Mouse (Mus musculus): ENCODE data around the gene Spata2l. TPM values are rescaled to one million over a fixed set of nuclear protein-coding genes. Genes with fewer than 3 reads are reported as not detected.
A peak's percentile ranks its signal among the peaks of the same experiment; 100 is the strongest.
"Not testable (repeated sequence)": the region's sequence is repeated elsewhere in the genome, so short reads cannot be mapped to it uniquely, and the experiment has no call there.

Spata2l gene
- polyA plus RNA-seq, 1 experiment from 2014 or later: 5.0 TPM

DNA sequence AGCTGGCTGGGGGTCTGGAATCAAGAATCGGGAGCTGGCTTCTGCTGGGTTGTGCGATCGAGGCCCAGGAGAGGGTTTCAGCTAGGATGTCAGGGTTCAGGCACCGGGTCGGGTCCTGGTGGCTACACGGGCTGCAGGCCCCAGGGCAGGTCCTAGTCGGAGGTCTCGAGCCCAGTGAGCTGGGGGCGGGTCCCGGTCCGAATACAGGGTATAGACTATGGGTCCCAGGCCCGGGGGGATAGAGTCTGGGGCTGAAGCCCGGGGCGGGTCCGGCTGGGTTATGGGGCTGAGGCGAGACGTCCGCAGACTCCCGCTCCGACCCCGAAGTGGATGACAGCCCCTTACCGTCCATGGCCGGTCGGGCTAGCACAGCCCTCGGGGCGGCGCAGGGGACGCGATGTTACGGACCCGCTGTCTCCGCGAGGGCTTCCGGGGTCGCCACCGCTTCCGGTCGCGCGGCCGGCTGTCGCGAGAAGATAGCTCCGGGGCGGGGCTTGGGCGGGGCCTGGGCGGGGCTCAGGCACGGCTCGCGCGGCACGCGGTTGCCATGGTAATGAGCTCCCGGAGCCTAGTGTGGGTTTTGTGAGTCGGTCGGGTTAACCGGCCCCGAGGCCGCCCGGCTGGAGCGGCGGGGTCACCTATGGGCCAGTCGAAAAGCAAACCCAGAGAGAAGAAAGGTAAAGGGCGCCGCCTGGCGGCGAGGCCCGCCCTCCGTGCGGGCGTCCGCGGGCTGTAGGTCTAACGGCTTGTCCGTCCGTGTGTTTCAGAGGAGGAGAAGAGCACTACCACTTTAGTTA is 23.5 kb downstream of the Spata2l start, which contains the start of the genes Chmp1a and Spata33:
Gene Chmp1a, minus strand, starts transcription at position 443 of the 797 bp plus-strand sequence.
Gene Spata33, plus strand, starts transcription at position 512 of the 797 bp plus-strand sequence.
- H3K4me1 ChIP-seq (replicated peaks; ENCODE audit: control insufficient read depth, insufficient read depth, low read length): no peaks in the 10 kb centered on the region; the same call in 1 of the 2 replicates
- H3K36me3 ChIP-seq (ENCODE audit: control insufficient read depth, insufficient read depth): peaks cover 28% of the 10 kb centered on the region
- no peaks in the 10 kb centered on the region for H3K27me3 ChIP-seq (replicated peaks; ENCODE audit: control insufficient read depth, insufficient read depth, low read length)
- peak within 1 kb of the TSS; percentile 84 for H3K4me3 ChIP-seq (ENCODE audit: low read depth, low read length)
- peak; percentile 87 for ATAC-seq
- peak within 1 kb of the TSS; percentile 84 for H3K9ac ChIP-seq (ENCODE audit: low read depth, low read length)
- peak; percentile 72 for TF ChIP-seq CTCF (IDR thresholded peaks at IDR 0.05; ENCODE audit: low read depth)
- H3K9me3 ChIP-seq (ENCODE audit: control insufficient read depth): no peaks in the 10 kb centered on the region
- peak within 1 kb of the TSS; percentile 78 for H3K27ac ChIP-seq (ENCODE audit: low read depth, low read length)
- under 1% methylated on average over 76 of the region's 76 CpGs for WGBS
- H3K4me2 ChIP-seq (replicated peaks; ENCODE audit: low read depth): peak within 1 kb of the TSS; percentile 85

DNA sequence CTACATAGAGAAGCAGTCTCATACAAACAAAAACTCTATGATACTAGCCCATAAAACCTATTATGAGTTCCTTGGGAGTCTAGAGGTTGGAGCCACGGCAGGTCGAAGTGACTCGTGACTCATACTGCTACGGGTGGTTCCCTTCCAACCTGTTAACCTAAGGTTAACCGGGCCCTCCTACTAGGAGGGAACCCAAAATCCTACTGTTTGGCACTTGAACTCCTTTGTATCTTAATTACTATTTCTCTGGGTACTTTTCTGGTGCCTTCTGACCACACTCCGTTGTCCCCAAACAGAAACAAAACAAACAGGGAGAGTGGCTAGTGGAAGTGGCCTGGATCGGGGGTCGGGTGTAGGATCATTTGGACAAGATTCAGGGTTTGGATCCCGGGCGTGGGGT is 24.2 kb downstream of the Spata2l start:
- WGBS: 20% methylated on average over 10 of the region's 10 CpGs
- TF ChIP-seq CTCF (IDR thresholded peaks at IDR 0.05; ENCODE audit: low read depth): no peak

DNA sequence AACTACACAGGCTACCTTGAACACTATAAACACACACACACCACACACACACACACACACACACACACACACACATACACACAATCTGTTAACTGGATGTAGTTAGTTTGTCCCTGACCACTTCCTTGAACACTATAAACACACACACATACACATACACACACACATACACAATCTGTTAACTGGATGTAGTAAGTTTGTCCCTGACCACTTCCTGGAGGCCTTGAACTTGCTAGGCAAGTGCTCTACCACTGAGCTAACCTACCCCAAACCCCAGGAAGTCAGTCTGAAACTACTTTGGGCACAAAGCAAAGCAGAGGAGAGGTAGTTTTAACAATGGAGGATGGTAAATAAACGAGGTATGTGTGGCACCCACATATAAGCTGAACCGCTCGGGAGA is 32.5 kb downstream of the Spata2l start:
- no peak for TF ChIP-seq CTCF (IDR thresholded peaks at IDR 0.05; ENCODE audit: low read depth)
- WGBS: 83% methylated on average over 3 of the region's 3 CpGs
- Histone ChIP-seq H3K9ac (ENCODE audit: low read depth, low read length) (no peak overlapping the region), H3K9me3 (ENCODE audit: control insufficient read depth) (no peaks in the 10 kb centered on the region), H3K4me3 (ENCODE audit: low read depth, low read length) (no peak overlapping the region), H3K36me3 (ENCODE audit: control insufficient read depth, insufficient read depth) (peaks cover 38% of the 10 kb centered on the region), H3K4me2 (replicated peaks; ENCODE audit: low read depth) (no peak overlapping the region), H3K27me3 (replicated peaks; ENCODE audit: control insufficient read depth, insufficient read depth, low read length) (no peaks in the 10 kb centered on the region), H3K27ac (ENCODE audit: low read depth, low read length) (no peak overlapping the region), H3K4me1 (replicated peaks; ENCODE audit: control insufficient read depth, insufficient read depth, low read length) (no peaks in the 10 kb centered on the region)
- no peak; the same call in 1 of the 2 replicates for ATAC-seq

More for the DNA sequence above, 24.2 kb downstream of the Spata2l start:
- Histone ChIP-seq H3K9ac (ENCODE audit: low read depth, low read length) (peak overlapping the region; percentile 84), H3K27ac (ENCODE audit: low read depth, low read length) (peak overlapping the region; percentile 78), H3K36me3 (ENCODE audit: control insufficient read depth, insufficient read depth) (peaks cover 34% of the 10 kb centered on the region), H3K4me1 (replicated peaks; ENCODE audit: control insufficient read depth, insufficient read depth, low read length) (no peaks in the 10 kb centered on the region; the same call in 1 of the 2 replicates), H3K27me3 (replicated peaks; ENCODE audit: control insufficient read depth, insufficient read depth, low read length) (no peaks in the 10 kb centered on the region), H3K4me2 (replicated peaks; ENCODE audit: low read depth) (peak overlapping the region; percentile 85), H3K9me3 (ENCODE audit: control insufficient read depth) (no peaks in the 10 kb centered on the region), H3K4me3 (ENCODE audit: low read depth, low read length) (peak overlapping the region; percentile 84)
- ATAC-seq: peak; percentile 26

DNA sequence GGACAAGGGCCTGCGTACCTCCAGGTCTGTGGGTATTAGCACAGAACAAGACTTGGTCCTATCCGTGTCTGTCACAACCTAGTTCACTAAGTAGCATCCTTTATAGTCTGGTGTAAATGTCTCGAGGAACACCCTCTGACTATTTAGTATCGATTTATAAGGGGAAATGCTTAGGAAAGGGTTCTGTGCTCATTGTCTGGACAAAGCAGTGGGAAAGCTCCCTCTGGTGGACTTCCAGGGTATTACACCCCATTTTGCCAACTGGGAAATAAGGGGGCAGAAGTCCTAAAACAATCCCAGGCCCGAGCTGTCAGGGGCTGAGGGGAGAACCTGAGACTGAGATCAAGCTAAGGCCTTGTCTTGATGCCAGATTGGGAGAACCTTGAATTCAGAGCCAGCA is 33.7 kb downstream of the Spata2l start:
- no peak overlapping the region for H3K4me2 ChIP-seq (replicated peaks; ENCODE audit: low read depth)
- no peak overlapping the region for H3K9ac ChIP-seq (ENCODE audit: low read depth, low read length)
- H3K9me3 ChIP-seq (ENCODE audit: control insufficient read depth): no peaks in the 10 kb centered on the region
- no peaks in the 10 kb centered on the region for H3K27me3 ChIP-seq (replicated peaks; ENCODE audit: control insufficient read depth, insufficient read depth, low read length)
- H3K27ac ChIP-seq (ENCODE audit: low read depth, low read length): no peak overlapping the region
- ATAC-seq: no peak
- TF ChIP-seq CTCF (IDR thresholded peaks at IDR 0.05; ENCODE audit: low read depth): peak; percentile 93
- H3K4me1 ChIP-seq (replicated peaks; ENCODE audit: control insufficient read depth, insufficient read depth, low read length): no peaks in the 10 kb centered on the region
- WGBS: 27% methylated on average over 5 of the region's 5 CpGs
- peaks cover 25% of the 10 kb centered on the region for H3K36me3 ChIP-seq (ENCODE audit: control insufficient read depth, insufficient read depth)
- no peak overlapping the region for H3K4me3 ChIP-seq (ENCODE audit: low read depth, low read length)

DNA sequence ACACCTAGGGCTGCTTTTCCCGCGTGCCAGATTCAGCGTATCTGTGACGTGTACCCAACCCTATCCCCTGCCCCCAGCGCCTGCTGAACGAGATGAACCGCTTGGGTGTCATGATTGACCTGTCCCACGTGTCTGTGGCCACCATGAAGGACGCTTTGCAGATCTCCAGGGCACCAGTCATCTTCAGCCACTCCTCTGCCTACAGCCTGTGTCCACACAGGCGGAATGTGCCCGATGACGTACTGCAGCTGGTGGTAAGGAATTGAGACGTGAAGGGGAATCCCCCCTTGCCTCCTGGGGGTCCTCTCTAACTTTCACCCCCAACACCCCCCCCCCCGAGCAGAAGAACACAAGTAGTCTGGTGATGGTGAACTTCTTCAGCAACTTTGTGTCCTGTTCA is 36.2 kb downstream of the Spata2l start:
- no peak for ATAC-seq
- 64% methylated on average over 14 of the region's 14 CpGs for WGBS

DNA sequence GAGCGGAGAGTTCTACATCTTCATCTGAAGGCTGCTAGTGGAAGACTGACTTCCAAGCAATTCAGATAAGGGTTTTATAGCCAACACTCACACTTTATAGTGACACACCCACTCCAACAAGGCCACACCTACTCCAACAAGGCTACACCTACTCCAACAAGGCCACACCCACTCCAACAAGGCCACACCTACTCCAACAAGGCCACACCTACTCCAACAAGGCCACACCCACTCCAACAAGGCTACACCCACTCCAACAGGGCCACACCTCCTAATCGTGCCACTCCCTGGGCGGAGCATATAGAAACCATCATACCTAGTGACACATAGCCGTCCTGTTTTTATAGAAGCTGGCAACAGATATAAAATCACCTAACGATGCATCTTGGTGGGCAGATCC is 39.0 kb downstream of the Spata2l start:
- not testable (repeated sequence) for H3K27me3 ChIP-seq (replicated peaks; ENCODE audit: control insufficient read depth, insufficient read depth, low read length); H3K9me3 ChIP-seq (ENCODE audit: control insufficient read depth); H3K4me2 ChIP-seq (replicated peaks; ENCODE audit: low read depth); H3K4me1 ChIP-seq (replicated peaks; ENCODE audit: control insufficient read depth, insufficient read depth, low read length); H3K9ac ChIP-seq (ENCODE audit: low read depth, low read length); H3K27ac ChIP-seq (ENCODE audit: low read depth, low read length); H3K4me3 ChIP-seq (ENCODE audit: low read depth, low read length); H3K36me3 ChIP-seq (ENCODE audit: control insufficient read depth, insufficient read depth)
- 41% methylated on average over 5 of the region's 5 CpGs for WGBS
- peak; percentile 66 for ATAC-seq

More for the DNA sequence above, 36.2 kb downstream of the Spata2l start:
- no peak overlapping the region for H3K27ac ChIP-seq (ENCODE audit: low read depth, low read length)
- no peak for TF ChIP-seq CTCF (IDR thresholded peaks at IDR 0.05; ENCODE audit: low read depth)
- H3K36me3 ChIP-seq (ENCODE audit: control insufficient read depth, insufficient read depth): peaks cover 5% of the 10 kb centered on the region
- no peak overlapping the region for H3K4me3 ChIP-seq (ENCODE audit: low read depth, low read length)
- H3K27me3 ChIP-seq (replicated peaks; ENCODE audit: control insufficient read depth, insufficient read depth, low read length): no peaks in the 10 kb centered on the region
- H3K4me1 ChIP-seq (replicated peaks; ENCODE audit: control insufficient read depth, insufficient read depth, low read length): no peaks in the 10 kb centered on the region; the same call in 1 of the 2 replicates
- no peak overlapping the region for H3K9ac ChIP-seq (ENCODE audit: low read depth, low read length)
- H3K4me2 ChIP-seq (replicated peaks; ENCODE audit: low read depth): no peak overlapping the region
- H3K9me3 ChIP-seq (ENCODE audit: control insufficient read depth): no peaks in the 10 kb centered on the region

Data from intestine, postnatal 0 days (tissue).